Mouse (Mus musculus) MEL-GATA-1-ER (cell line): Measurements from ENCODE around the gene Ripply1.
A peak's percentile ranks its signal among the peaks of the same experiment; 100 is the strongest.

Source experiments
- DNase-seq: peaks from one replicate; pipeline ENCODE4 v3.0.0-alpha.2; 2012; ENCODE audit warnings: low read depth; ENCODE audit errors: extremely low read depth

Gene Ripply1

GRCm38 (mm10) chrX:139782278-139783044 lies at the start of gene Ripply1:
TSS of gene Ripply1 (minus strand) at chrX:139782353.
- DNase-seq: no peak

GRCm38 (mm10) chrX:139828363-139829092 lies 46.4 kb upstream of the Ripply1 start:
- no peak for DNase-seq

- no peak for DNase-seq
These were observed 44.8 kb upstream of the Ripply1 start for GRCm38 (mm10) chrX:139826926-139827325.

DNA sequence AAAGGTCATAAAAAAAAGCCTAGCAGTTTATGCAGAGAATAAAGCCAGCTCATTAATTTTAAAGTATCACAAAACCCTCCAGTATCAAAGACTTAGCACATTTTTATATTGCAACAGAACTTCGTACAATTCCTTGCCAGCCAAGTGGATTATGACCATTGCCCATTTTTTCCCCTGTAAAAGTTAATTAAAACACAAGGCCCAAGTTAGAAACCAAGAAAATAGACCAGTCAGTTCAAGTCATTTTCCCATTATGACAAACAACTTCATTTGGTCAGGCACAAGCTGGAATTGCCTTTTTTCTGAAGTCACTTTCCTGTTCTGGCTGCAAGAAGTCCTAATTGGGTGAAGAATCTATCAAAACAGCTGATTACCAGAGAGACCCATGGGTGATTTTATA lies 43.2 kb upstream of the Ripply1 start:
- DNase-seq: no peak

DNA sequence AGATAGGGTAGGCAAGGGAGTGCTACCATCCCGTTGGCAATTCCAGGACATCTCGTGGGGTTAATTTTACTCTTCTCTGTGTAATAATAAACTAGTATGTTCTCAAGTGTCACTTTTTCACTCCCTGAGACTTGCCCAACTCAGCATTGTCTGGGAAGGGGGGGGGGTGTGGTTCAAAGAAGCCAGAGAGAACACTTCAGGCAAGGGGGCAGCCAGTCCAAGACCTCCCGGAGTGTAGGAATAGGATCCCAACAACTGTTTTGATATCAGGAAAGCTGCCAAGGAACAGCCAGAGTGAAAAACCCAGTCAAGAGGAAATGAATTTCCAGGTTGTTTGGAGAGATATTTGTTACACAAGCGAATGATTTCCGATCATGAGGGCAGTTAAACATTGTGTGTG lies 33.0 kb upstream of the Ripply1 start:
- DNase-seq: no peak

GRCm38 (mm10) chrX:139814018-139814635 lies 32.0 kb upstream of the Ripply1 start:
- peak; percentile 66 for DNase-seq

DNA sequence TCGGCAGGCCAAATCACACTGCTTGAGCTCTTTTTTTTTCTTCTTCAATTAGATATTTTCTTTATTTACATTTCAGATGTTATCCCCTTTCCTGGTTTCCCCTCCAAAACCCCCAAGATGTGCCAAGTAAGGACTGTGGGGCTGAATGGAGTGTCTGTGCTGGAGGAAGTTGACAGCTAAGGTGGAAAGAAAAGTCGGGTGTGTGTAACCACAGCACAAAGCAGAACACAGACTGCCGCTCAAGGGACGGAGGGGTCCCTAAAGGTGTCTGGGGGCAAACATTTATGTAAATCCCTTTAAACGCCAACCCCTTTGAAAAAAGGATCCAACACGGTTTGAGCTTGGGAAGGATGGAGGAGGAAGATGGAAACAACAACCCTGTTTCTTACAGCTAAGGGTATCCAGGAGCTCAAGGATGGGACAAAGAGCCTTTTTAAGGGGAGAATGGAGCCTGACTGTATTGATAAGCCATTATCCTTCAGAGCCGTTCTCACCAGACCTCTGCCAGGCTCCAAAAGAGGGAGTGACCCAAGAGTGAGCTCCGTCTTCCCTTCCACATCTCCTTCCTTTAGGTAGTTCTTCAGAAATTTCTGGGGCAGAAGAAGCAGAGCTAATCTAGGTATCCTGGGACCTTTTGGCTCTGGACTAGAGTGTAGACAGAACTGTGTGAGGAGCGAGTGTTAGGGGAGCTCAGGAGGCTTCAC lies 31.3 kb upstream of the Ripply1 start:
- DNase-seq: peak; percentile 8

DNA sequence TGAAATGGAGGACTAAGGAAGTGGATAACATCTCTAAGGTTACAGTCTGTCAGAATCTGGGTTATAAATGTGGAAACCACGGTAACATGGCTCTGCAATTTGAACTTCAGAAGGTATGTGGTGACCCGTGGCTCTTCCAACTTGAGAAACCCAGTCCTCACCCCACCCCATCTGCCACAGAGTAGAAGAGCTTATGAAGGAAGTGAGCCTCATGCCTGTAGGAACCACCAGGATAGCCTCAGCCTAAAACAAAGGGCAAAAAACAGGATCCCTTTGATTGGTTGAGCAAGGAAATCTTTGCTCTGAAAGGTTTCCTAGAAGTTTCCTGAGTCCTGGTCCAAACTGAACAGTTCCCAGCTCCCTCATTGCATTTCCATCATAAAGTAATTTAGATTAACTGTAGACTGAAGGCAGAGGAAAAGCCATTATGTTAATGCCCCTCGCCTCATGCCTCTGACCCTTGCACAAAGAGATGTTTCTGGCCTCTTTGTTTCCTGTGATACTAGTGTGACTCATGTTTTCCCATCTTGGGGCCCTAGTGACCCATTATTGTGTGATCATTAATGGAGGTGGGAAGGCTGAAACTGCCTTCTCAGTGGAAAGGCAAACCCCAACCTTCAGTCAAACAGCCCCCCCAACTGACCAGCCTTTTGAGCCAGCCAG lies 30.6 kb upstream of the Ripply1 start:
- no peak for DNase-seq

DNA sequence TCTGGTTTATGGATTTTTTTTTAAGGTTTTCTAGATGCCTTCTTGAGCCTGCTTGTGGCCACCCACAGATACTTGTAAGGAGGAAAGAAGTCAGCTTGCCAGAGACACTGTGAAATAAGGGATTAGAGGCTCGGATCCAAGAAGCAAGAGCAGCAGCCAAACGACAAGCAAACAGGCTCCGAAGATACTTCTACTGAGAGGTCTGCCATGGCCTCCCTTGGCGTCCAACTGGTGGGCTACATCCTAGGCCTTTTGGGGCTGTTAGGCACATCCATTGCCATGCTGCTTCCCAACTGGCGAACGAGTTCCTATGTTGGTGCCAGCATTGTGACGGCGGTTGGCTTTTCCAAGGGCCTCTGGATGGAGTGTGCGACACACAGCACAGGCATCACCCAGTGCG lies 26.3 kb upstream of the Ripply1 start:
- no peak for DNase-seq

DNA sequence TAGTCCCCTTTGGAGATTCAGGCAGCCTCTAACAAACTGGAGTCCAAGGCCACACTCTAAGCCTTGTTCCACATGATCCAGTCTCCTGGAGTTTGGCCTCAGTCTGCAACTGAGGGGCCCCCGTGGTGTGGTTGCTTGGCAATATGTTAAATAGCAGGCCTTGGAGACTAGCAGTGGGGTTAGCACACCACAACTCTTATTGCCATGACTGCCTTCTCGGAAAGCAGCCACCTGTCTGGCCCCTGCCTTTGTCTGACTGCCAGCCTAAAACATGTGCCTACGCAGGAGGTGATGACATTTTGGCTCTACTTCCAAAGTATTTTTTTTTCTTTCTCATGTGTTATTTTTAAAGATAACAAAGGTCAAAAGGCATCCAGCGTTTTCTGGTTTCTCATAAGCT lies 25.9 kb upstream of the Ripply1 start:
- no peak for DNase-seq

DNA sequence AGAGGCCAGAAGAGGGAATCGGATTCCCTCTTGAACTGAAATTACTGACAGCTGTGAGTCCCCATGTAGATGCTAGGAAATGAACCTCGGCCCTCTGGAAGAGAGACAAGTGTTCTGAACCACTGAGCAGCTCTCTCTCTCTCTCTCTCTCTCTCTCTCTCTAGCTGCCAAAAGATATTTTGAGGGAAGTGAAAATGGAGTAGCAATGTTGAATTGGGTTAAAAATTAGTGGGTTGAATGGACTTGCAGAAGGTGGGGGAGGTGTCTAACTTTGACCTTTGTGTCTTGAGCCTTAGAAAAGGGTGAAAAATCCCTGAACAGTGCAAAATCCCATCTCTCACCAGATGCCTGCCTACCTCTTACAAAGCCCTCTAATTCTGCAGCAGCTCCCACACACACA lies 25.2 kb upstream of the Ripply1 start:
- DNase-seq: no peak

DNA sequence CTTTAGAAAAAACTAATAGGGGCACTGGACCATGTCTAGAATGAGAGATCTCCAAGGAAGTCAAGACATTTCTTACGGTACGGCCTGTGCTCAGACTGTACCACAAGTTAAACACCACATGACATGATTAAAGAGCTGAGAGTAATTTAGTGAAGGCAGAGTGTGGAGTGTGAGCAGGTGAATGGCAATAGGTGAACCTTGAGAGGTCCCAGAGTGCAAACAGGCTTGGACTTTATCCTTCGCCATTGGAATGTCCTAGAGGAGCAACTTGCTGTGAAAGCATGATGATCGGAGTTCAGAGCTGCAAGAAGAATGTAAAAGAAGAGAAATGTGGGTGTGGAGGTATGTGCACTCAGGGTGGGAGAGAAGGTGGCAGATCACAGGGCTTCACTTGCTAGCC lies 23.8 kb upstream of the Ripply1 start:
- no peak for DNase-seq

- DNase-seq: no peak
These were observed 20.9 kb upstream of the Ripply1 start for GRCm38 (mm10) chrX:139803028-139803427.

- no peak for DNase-seq
These were observed 18.3 kb upstream of the Ripply1 start, which contains the start of gene Cldn2 for GRCm38 (mm10) chrX:139800406-139800878. TSS of gene Cldn2 (plus strand) at chrX:139800828.

- no peak for DNase-seq
These were observed 17.8 kb upstream of the Ripply1 start for GRCm38 (mm10) chrX:139799953-139800352.

DNA sequence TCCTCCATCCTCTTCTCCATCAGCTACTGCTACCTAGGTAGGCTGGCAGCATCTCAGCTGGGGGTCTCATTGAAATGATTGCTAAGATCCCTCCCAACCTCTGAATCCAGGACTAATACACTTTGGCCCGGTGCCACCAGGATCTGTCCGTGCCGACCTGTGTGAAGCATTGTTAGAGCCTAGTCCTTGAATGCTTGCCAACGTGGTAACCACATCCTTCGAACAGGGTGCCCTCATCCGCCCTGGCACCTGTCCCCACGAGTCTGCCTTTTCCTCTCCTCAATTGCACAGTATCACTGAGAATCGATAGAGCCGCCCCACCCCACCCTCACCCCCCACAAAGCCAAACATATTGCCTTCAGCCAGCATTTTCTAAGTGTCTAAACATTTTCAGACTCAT lies 15.7 kb upstream of the Ripply1 start:
- no peak for DNase-seq

- no peak for DNase-seq
These were observed 13.9 kb upstream of the Ripply1 start for GRCm38 (mm10) chrX:139796037-139796436.

DNA sequence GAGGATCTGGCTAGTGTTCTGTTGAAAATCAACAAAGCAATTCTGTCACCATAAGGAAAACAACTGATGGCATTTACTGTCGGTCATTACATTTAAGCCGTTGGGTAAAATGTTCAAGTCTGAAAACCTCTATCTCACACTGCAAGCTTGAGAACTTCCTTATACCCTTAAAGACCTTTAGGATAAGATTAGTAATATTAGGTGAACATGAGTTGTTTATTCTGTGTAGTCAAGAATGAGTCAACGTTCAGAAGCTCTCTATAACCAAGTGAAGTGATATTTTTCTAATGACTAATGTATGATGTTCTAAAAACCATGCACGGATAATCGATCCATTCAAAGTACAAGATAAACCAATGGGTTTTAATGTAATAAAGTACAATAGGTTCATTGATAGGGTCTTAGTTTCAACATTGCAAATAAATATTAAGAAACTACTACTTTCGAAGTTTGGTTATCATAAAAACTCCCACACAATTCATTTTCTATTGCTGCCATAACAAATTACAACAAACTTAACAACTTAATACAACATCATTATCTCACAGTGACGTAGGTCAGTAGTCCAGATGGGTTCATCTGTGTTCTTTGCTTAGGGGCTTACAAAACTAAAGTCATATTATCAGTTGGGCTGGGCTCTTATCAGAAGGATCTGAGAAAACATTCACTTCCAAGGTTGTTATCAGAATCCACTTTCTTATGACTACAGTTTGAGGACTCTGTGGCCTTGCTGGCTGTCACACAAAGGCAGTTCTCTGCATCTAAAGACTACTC lies 12.1 kb upstream of the Ripply1 start:
- DNase-seq: no peak

DNA sequence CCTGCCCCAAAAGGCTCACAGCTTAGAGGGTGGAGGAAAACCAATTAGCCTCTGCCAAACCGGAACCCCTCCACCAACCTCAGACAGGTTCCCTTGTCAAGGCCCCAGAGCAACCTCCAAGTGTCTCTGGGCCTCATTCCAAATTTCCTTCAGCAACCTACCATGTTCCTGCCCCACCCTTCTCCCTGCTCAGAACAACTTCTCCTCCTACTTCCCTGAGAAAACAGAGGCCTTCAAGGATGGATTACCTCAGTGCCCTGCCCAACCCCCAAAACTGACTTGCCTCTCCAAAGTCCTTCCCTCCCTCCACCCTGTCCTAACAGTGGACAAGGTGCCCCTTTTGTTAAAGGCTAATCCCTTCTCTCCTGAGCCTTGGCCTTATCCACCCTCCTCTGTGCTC lies 3.6 kb upstream of the Ripply1 start:
- DNase-seq: no peak

- DNase-seq: no peak
These were observed 881 bp upstream of the Ripply1 start for GRCm38 (mm10) chrX:139783045-139783422.
